Mouse (Mus musculus) CH12.LX (cell line): ENCODE measurements around the gene Slc4a7. TPM values are rescaled to one million over a fixed set of nuclear protein-coding genes. Genes with fewer than 3 reads are reported as not detected.

Source experiments
- DNase-seq: peaks from one replicate; pipeline ENCODE4 v3.0.0-alpha.2; 2013; ENCODE audit errors: extremely low read depth
- H3K27ac ChIP-seq: 2 replicates; pipeline ENCODE4 v1.5.1; 2012; ENCODE audit warnings: low read depth, mild to moderate bottlenecking, control low read depth, moderate library complexity; ENCODE audit not compliant: insufficient read depth
- H3K27me3 ChIP-seq: replicated peaks from 2 replicates; pipeline ENCODE3; 2012; ENCODE audit warnings: inconsistent platforms
- H3K36me3 ChIP-seq, 2 experiments: replicated peaks in 1 of 2; 2 replicates each; pipeline versions ENCODE3 to v1.6.1; 2012; ENCODE audit warnings: inconsistent platforms in 1 of 2, low read length in 1 of 2, mild to moderate bottlenecking in 1 of 2, mixed read lengths in 1 of 2, moderate library complexity in 1 of 2; ENCODE audit not compliant: control insufficient read depth in 1 of 2, insufficient read depth in 1 of 2
- H3K4me1 ChIP-seq, 2 experiments: 2 replicates each; pipeline ENCODE4 v1.6.1; 2012; ENCODE audit warnings: inconsistent platforms in 1 of 2, moderate library complexity in 1 of 2; ENCODE audit not compliant: insufficient read depth in 2 of 2, control insufficient read depth in 1 of 2
- H3K4me2 ChIP-seq: 2 replicates; pipeline ENCODE4 v1.6.1; 2012; ENCODE audit warnings: low read depth, mild to moderate bottlenecking, control low read depth; ENCODE audit not compliant: poor library complexity, insufficient read depth, severe bottlenecking
- H3K4me3 ChIP-seq, 3 experiments: fragments of 150-350 bp in 1 of 3; sonication (generic) in 1 of 3; replicated peaks in 1 of 3; 2 replicates each; pipeline versions ENCODE3 to v1.5.1; 2011 to 2012; ENCODE audit warnings: low read depth in 2 of 3, low read length in 2 of 3, mild to moderate bottlenecking in 2 of 3, moderate library complexity in 2 of 3, control low read depth in 1 of 3, improper control_type of control experiment in 1 of 3, inconsistent platforms in 1 of 3, mixed read lengths in 1 of 3; ENCODE audit not compliant: poor library complexity in 1 of 3
- H3K79me2 ChIP-seq: replicated peaks from 2 replicates; pipeline ENCODE4 v1.6.1; 2012; ENCODE audit warnings: mild to moderate bottlenecking, moderate library complexity; ENCODE audit not compliant: control insufficient read depth, poor library complexity, insufficient read depth, severe bottlenecking; ENCODE audit errors: extremely low read depth
- H3K9ac ChIP-seq: 2 replicates; pipeline ENCODE4 v1.6.1; 2012; ENCODE audit warnings: low read depth, mild to moderate bottlenecking, control low read depth, moderate library complexity; ENCODE audit not compliant: insufficient read depth
- H3K9me3 ChIP-seq: replicated peaks from 2 replicates; pipeline ENCODE3; 2012; ENCODE audit warnings: low read length, inconsistent platforms, mixed read lengths
- BHLHE40 ChIP-seq: IDR thresholded peaks from 2 replicates; pipeline ENCODE4 v1.6.1; 2011; ENCODE audit warnings: mild to moderate bottlenecking, low read depth, low read length, improper control_type of control experiment
- CHD2 ChIP-seq: IDR thresholded peaks from 2 replicates; pipeline ENCODE4 v1.6.1; 2011; ENCODE audit warnings: low read length, improper control_type of control experiment
- ELF1 ChIP-seq: IDR thresholded peaks from 2 replicates; pipeline ENCODE4 v1.6.1; 2014; ENCODE audit warnings: low read depth, mild to moderate bottlenecking, inconsistent platforms, low read length, improper control_type of control experiment
- EP300 ChIP-seq: IDR thresholded peaks from 2 replicates; pipeline ENCODE4 v1.6.1; 2011; ENCODE audit warnings: low read length, improper control_type of control experiment
- ETS1 ChIP-seq: conservative IDR thresholded peaks from 2 replicates; pipeline ENCODE4 v1.6.1; 2012; ENCODE audit warnings: low read depth, mild to moderate bottlenecking, inconsistent platforms, low read length, improper control_type of control experiment, moderate library complexity
- HCFC1 ChIP-seq: IDR thresholded peaks from 2 replicates; pipeline ENCODE4 v1.6.1; 2012; ENCODE audit warnings: low read depth, mild to moderate bottlenecking, inconsistent platforms, low read length, improper control_type of control experiment
- IRF4 ChIP-seq: IDR thresholded peaks from 2 replicates; pipeline ENCODE4 v1.6.1; 2014; ENCODE audit warnings: low read depth, mild to moderate bottlenecking, inconsistent platforms, low read length, improper control_type of control experiment
- JUN ChIP-seq: IDR thresholded peaks from 2 replicates; pipeline ENCODE4 v1.6.1; 2011; ENCODE audit warnings: low read depth, mild to moderate bottlenecking, low read length, improper control_type of control experiment, moderate library complexity; ENCODE audit not compliant: insufficient read depth
- JUND ChIP-seq: conservative IDR thresholded peaks from 2 replicates; pipeline ENCODE4 v1.6.1; 2011; ENCODE audit warnings: low read depth, low read length, improper control_type of control experiment
- KAT2A ChIP-seq: IDR thresholded peaks from 2 replicates; pipeline ENCODE4 v1.6.1; 2012; ENCODE audit warnings: low read length, improper control_type of control experiment, inconsistent platforms; ENCODE audit not compliant: insufficient replicate concordance
- MAFK ChIP-seq: IDR thresholded peaks from 2 replicates; pipeline ENCODE4 v1.6.1; 2011; ENCODE audit warnings: low read length, improper control_type of control experiment; ENCODE audit not compliant: insufficient replicate concordance
- MEF2A ChIP-seq: IDR thresholded peaks from 2 replicates; pipeline ENCODE4 v1.6.1; 2014; ENCODE audit warnings: low read depth, mild to moderate bottlenecking, inconsistent platforms, low read length, improper control_type of control experiment, borderline replicate concordance
- MXI1 ChIP-seq: IDR thresholded peaks from 2 replicates; pipeline ENCODE4 v1.6.1; 2011; ENCODE audit warnings: mild to moderate bottlenecking, low read depth, low read length, improper control_type of control experiment
- MYC ChIP-seq: IDR thresholded peaks from 2 replicates; pipeline ENCODE4 v1.6.1; 2011; ENCODE audit warnings: low read depth, mild to moderate bottlenecking, improper control_type of control experiment, low read length
- SIN3A ChIP-seq: IDR thresholded peaks from 2 replicates; pipeline ENCODE4 v1.6.1; 2012; ENCODE audit warnings: low read length, improper control_type of control experiment, inconsistent platforms
- SMC3 ChIP-seq: IDR thresholded peaks from 2 replicates; pipeline ENCODE4 v1.6.1; 2011; ENCODE audit warnings: low read depth, low read length, improper control_type of control experiment
- TBP ChIP-seq: conservative IDR thresholded peaks from 2 replicates; pipeline ENCODE4 v1.6.1; 2011; ENCODE audit warnings: low read depth, low read length, improper control_type of control experiment
- TCF12 ChIP-seq: IDR thresholded peaks from 2 replicates; pipeline ENCODE4 v1.6.1; 2014; ENCODE audit warnings: low read depth, mild to moderate bottlenecking, inconsistent platforms, low read length, improper control_type of control experiment
- UBTF ChIP-seq: IDR thresholded peaks from 2 replicates; pipeline ENCODE4 v1.6.1; 2012; ENCODE audit warnings: low read depth, mild to moderate bottlenecking, inconsistent platforms, low read length, improper control_type of control experiment, moderate library complexity
- USF1 ChIP-seq: IDR thresholded peaks from 2 replicates; pipeline ENCODE4 v1.6.1; 2014; ENCODE audit warnings: low read depth, mild to moderate bottlenecking, inconsistent platforms, low read length, improper control_type of control experiment
- USF2 ChIP-seq: conservative IDR thresholded peaks from 2 replicates; pipeline ENCODE4 v1.6.1; 2011; ENCODE audit warnings: low read depth, low read length, improper control_type of control experiment
- ZC3H11A ChIP-seq: IDR thresholded peaks from 2 replicates; pipeline ENCODE4 v1.6.1; 2012; ENCODE audit warnings: low read depth, mild to moderate bottlenecking, inconsistent platforms, low read length, improper control_type of control experiment
- ZMIZ1 ChIP-seq: IDR thresholded peaks from 2 replicates; pipeline ENCODE4 v1.6.1; 2012; ENCODE audit warnings: low read depth, mild to moderate bottlenecking, inconsistent platforms, low read length, improper control_type of control experiment
- ZNF384 ChIP-seq: IDR thresholded peaks from 2 replicates; pipeline ENCODE4 v1.6.1; 2012; ENCODE audit warnings: low read depth, low read length, improper control_type of control experiment, inconsistent platforms
- dilution Hi-C: fragments of 300-500 bp; cut with MboI; formaldehyde crosslinking; loops from 2 replicates; pipeline ENCODE4 v1.14.3; 2020; ENCODE audit warnings: low sequenced_read_pairs; ENCODE audit not compliant: extremely low pct_unique_long_range_greater_than_20kb, extremely low pct_ligation_motif_present
- in situ Hi-C: fragments of 300-500 bp; cut with MboI; formaldehyde crosslinking; loops from 3 replicates; pipeline ENCODE4 v1.14.3; 2019; ENCODE audit warnings: low sequenced_read_pairs, low pct_ligation_motif_present, low pct_unique_long_range_greater_than_20kb, mixed read lengths
- polyA plus RNA-seq: library from polyadenylated mRNA; unstranded; fragments of >175 nt; gene quantifications from 2 replicates; pipeline ENCODE4 v1.2.1, GENCODE M21; 2012; ENCODE audit warnings: low read depth; ENCODE audit not compliant: insufficient read length
- total RNA-seq, 2 experiments: library from RNA; depleted of rRNA; stranded (reverse); fragments of 300-350 nt in 1 of 2; fragments of >200 nt in 1 of 2; gene quantifications; 2 replicates each; pipeline ENCODE4 v1.2.3; 2012 to 2014

The Slc4a7 gene
- total and polyA plus RNA-seq, 3 experiments = 13.6 to 19.0 (median 17.6) TPM

GRCm38 (mm10) chr14:14681611-14682010 lies 20.5 kb upstream of the Slc4a7 start:
- H3K79me2 ChIP-seq = no peaks in the 10 kb centered on the region
- H3K9me3 ChIP-seq = no peaks in the 10 kb centered on the region
- no peaks in the 10 kb centered on the region for H3K36me3 ChIP-seq
- in situ Hi-C loops (no loop called here), dilution Hi-C loops (no loop called here)
- H3K9ac ChIP-seq = no peak overlapping the region
- H3K4me3 ChIP-seq = no peak overlapping the region
- TF ChIP-seq EP300 (no peak), TCF12 (no peak), CHD2 (no peak), JUN (no peak), MXI1 (no peak), HCFC1 (no peak), SMC3 (no peak), ZMIZ1 (no peak), KAT2A (no peak), ZC3H11A (no peak), ETS1 (no peak), USF1 (no peak), ELF1 (no peak), TBP (no peak), SIN3A (no peak), UBTF (no peak), ZNF384 (no peak)
- no peak overlapping the region for H3K4me2 ChIP-seq
- H3K4me1 ChIP-seq = peaks cover 3 to 36% of the 10 kb centered on the region in 2 experiments; a peak in 2 of 4 replicates
- no peaks in the 10 kb centered on the region for H3K27me3 ChIP-seq
- no peak for DNase-seq
- no peak overlapping the region for H3K27ac ChIP-seq

GRCm38 (mm10) chr14:14684771-14685170 lies 17.3 kb upstream of the Slc4a7 start:
- 0 out of 2 replicates have a peak overlapping the region, but pooled peaks have one; percentile 42 for H3K27ac ChIP-seq
- TF ChIP-seq BHLHE40 (peak; percentile 83), MEF2A (0 out of 2 replicates have a peak, but pooled peaks have one; percentile 12), EP300 (peak; percentile 88), MAFK (no peak), IRF4 (peak; percentile 96), USF2 (no peak), MYC (0 out of 2 replicates have a peak, but pooled peaks have one; percentile 14), MXI1 (no peak), JUND (no peak), TBP (0 out of 2 replicates have a peak, but pooled peaks have one; percentile 15)
- TF ChIP-seq, all 38 proteins: peak for 6
- no peaks in the 10 kb centered on the region for H3K79me2 ChIP-seq
- H3K9ac ChIP-seq = peak overlapping the region; percentile 50
- no peaks in the 10 kb centered on the region for H3K9me3 ChIP-seq
- no peak overlapping the region for H3K4me3 ChIP-seq
- H3K36me3 ChIP-seq = no peaks in the 10 kb centered on the region
- H3K4me2 ChIP-seq = peak overlapping the region; percentile 85
- dilution Hi-C loops = no loop called here
- peak; percentile 70 for DNase-seq
- no peaks in the 10 kb centered on the region for H3K27me3 ChIP-seq
- peaks cover 3 to 48% of the 10 kb centered on the region in 2 experiments; a peak in 2 of 4 replicates for H3K4me1 ChIP-seq
- in situ Hi-C loops = no loop called here
